8 mouse cellular contexts compared by ENCODE assay signal in the genomic region with DNA sequence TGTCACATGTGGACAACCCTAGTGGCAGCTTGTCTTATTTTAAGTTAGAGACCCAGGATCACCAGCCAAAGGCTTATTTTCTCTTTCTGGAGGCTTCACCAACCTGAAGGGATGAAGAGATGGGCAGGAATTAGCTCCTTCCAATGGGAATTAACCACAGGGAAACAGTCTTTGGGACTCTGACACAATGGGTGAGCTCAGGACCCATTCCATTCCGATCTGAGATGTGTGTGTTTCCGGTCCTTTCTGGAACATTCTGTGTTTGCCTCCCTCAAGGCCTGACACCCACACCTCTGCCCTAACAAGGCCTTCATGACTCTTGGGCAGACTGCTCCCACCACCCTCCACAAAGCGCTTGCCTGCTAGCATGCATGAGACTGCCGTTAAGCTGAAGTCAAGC. TPM values are rescaled to one million over a fixed set of nuclear protein-coding genes. Genes with fewer than 3 reads are reported as not detected.
DNase-seq lines count a peak whose midpoint lies in the region; ATAC-seq and TF ChIP-seq lines count a peak whose summit lies in the region.

A gene (plus strand): TSS at position 301 of the 400 bp plus-strand sequence.

- no peak for DNase-seq in layer of hippocampus, adult 2 months (ENCODE audit: low spot score in 2 of 2)
- DNase-seq in layer of hippocampus, adult 18-20 months (ENCODE audit: low spot score in 2 of 2) = no peak
- DNase-seq in hindbrain, embryonic 14.5 days (ENCODE audit: low spot score) = no peak
- DNase-seq in embryo, embryonic 10 days (ENCODE audit: low spot score) = no peak
- DNase-seq in layer of hippocampus, adult 9-10 months (ENCODE audit: low spot score) = no peak
- DNase-seq in cerebellum, postnatal 10 days = no peak

- H3K27me3 ChIP-seq in hindbrain, embryonic 14.5 days (ENCODE audit: control insufficient read depth, insufficient read depth, low read length) = no peaks in the 10 kb centered on the region
- H3K27me3 ChIP-seq in midbrain, embryonic 16.5 days (ENCODE audit: control insufficient read depth, insufficient read depth, low read depth, low read length) = no peaks in the 10 kb centered on the region

- no peak within 1 kb of the TSS for H3K4me2 ChIP-seq in hindbrain, embryonic 14.5 days (replicated peaks)
- H3K4me2 ChIP-seq in midbrain, embryonic 16.5 days (ENCODE audit: low read length) = no peak within 1 kb of the TSS; the same call in 1 of the 2 replicates

- H3K9me3 ChIP-seq in hindbrain, embryonic 14.5 days (ENCODE audit: control insufficient read depth, low read length) = no peaks in the 10 kb centered on the region
- H3K9me3 ChIP-seq in midbrain, embryonic 16.5 days (replicated peaks; ENCODE audit: control insufficient read depth, low read length, poor library complexity, severe bottlenecking) = no peaks in the 10 kb centered on the region

- H3K27ac ChIP-seq in layer of hippocampus, adult 2 months = peak within 1 kb of the TSS; percentile 97
- H3K27ac ChIP-seq in bone marrow macrophage, adult 2 months (ENCODE audit: insufficient read depth, low read depth, low read length) = peak within 1 kb of the TSS; percentile 67
- peak within 1 kb of the TSS; percentile 86 for H3K27ac ChIP-seq in hindbrain, embryonic 14.5 days
- H3K27ac ChIP-seq in midbrain, embryonic 16.5 days (ENCODE audit: low read length) = peak within 1 kb of the TSS; percentile 75

- H3K4me3 ChIP-seq in layer of hippocampus, adult 2 months = no peak within 1 kb of the TSS; the same call in 1 of the 2 replicates
- no peak within 1 kb of the TSS for H3K4me3 ChIP-seq in bone marrow macrophage, adult 2 months (ENCODE audit: insufficient read depth, low read length)
- no peak within 1 kb of the TSS for H3K4me3 ChIP-seq in hindbrain, embryonic 14.5 days (replicated peaks; ENCODE audit: low read length)
- H3K4me3 ChIP-seq in midbrain, embryonic 16.5 days (ENCODE audit: low read depth, low read length) = no peak within 1 kb of the TSS

- TF ChIP-seq POLR2A in bone marrow macrophage, adult 2 months (IDR thresholded peaks at IDR 0.05; ENCODE audit: borderline replicate concordance, low read depth, low read length) = 0 out of 2 replicates have a peak, but pooled peaks have one; percentile 1

- peak within 1 kb of the TSS; percentile 22 for H3K9ac ChIP-seq in hindbrain, embryonic 14.5 days
- peak within 1 kb of the TSS; percentile 63; the same call in 1 of the 2 replicates for H3K9ac ChIP-seq in midbrain, embryonic 16.5 days (ENCODE audit: low read depth, low read length)

- ATAC-seq in hindbrain, embryonic 14.5 days (ENCODE audit: low FRiP score) = no peak
- no peak for ATAC-seq in midbrain, embryonic 16.5 days

- peaks cover 39% of the 10 kb centered on the region for H3K4me1 ChIP-seq in bone marrow macrophage, adult 2 months (ENCODE audit: control insufficient read depth, insufficient read depth, low read length)
- peaks cover 22% of the 10 kb centered on the region; the same call in 1 of the 2 replicates for H3K4me1 ChIP-seq in hindbrain, embryonic 14.5 days (replicated peaks; ENCODE audit: control insufficient read depth, insufficient read depth, low read length)
- peaks cover 17% of the 10 kb centered on the region for H3K4me1 ChIP-seq in midbrain, embryonic 16.5 days (ENCODE audit: control insufficient read depth, insufficient read depth, low read length)

- H3K36me3 ChIP-seq in hindbrain, embryonic 14.5 days (replicated peaks; ENCODE audit: control insufficient read depth, insufficient read depth) = no peaks in the 10 kb centered on the region
- no peaks in the 10 kb centered on the region for H3K36me3 ChIP-seq in midbrain, embryonic 16.5 days (ENCODE audit: control insufficient read depth, insufficient read depth, low read length)

- no peak for TF ChIP-seq CTCF in layer of hippocampus, adult 2 months (conservative IDR thresholded peaks at IDR 0.05)
- no peak for TF ChIP-seq CTCF in bone marrow macrophage, adult 2 months (IDR thresholded peaks at IDR 0.05; ENCODE audit: low read depth, low read length)

- 90% methylated on average over 4 of the region's 4 CpGs for WGBS in hindbrain, embryonic 14.5 days
- 79% methylated on average over 4 of the region's 4 CpGs for WGBS in midbrain, embryonic 16.5 days

RNA-seq across cellular contexts. Expression of the gene that starts here (rescaled TPM):
- total RNA-seq in layer of hippocampus, adult 2 months (2021) = 1 to 10 TPM; 5.0 to 5.1 TPM
- 1 to 10 TPM; 3.8 to 4.3 TPM for total RNA-seq in layer of hippocampus, adult 18-20 months (2021)
- 2.9 TPM in 2 replicates for polyA plus RNA-seq in bone marrow macrophage, adult 2 months (2012; ENCODE audit: insufficient read depth, insufficient read length, missing spikeins)
- polyA plus RNA-seq in hindbrain, embryonic 14.5 days (2014; fragmentation: Nextera tagmentation; extraction: Ambion mirVana) = 6.3 and 7.9 TPM in 2 replicates
- polyA plus RNA-seq in midbrain, embryonic 16.5 days (2015; fragmentation: Nextera tagmentation; extraction: Ambion mirVana) = 8.5 and 9.0 TPM in 2 replicates
